Mouse (Mus musculus) lung, embryonic 16.5 days (tissue): ENCODE measurements around the gene Fibin. TPM values are rescaled to one million over a fixed set of nuclear protein-coding genes. Genes with fewer than 3 reads are reported as not detected.

Experiments used
- ATAC-seq: fragments of 200-750 bp; cut with Nextera tagmentation; 2 replicates; pipeline ENCODE4 v1.8.0; 2017; ENCODE audit warnings: low read depth, mild to moderate bottlenecking, moderate library complexity
- H3K27ac ChIP-seq: fragments of 300-500 bp; sonication (generic); 2 replicates; pipeline ENCODE4 v1.5.1; 2014; ENCODE audit warnings: mild to moderate bottlenecking, control low read depth, low read length
- H3K27me3 ChIP-seq: fragments of 300-500 bp; sonication (generic); 2 replicates; pipeline ENCODE4 v1.6.1; 2014; ENCODE audit warnings: low read depth, low read length, mixed read lengths; ENCODE audit not compliant: control insufficient read depth, insufficient read depth
- H3K36me3 ChIP-seq: fragments of 300-500 bp; sonication (generic); 2 replicates; pipeline ENCODE4 v1.6.1; 2014; ENCODE audit warnings: low read length; ENCODE audit not compliant: control insufficient read depth, insufficient read depth
- H3K4me1 ChIP-seq: fragments of 300-500 bp; sonication (generic); replicated peaks from 2 replicates; pipeline ENCODE4 v1.6.1; 2014; ENCODE audit warnings: low read length, mixed read lengths; ENCODE audit not compliant: control insufficient read depth, insufficient read depth
- H3K4me2 ChIP-seq: fragments of 300-500 bp; sonication (generic); 2 replicates; pipeline ENCODE4 v1.6.1; 2014; ENCODE audit warnings: low read depth, low read length, control low read depth
- H3K4me3 ChIP-seq: fragments of 300-500 bp; sonication (generic); 2 replicates; pipeline ENCODE4 v1.5.1; 2014; ENCODE audit warnings: mild to moderate bottlenecking, low read length, control low read depth
- H3K9ac ChIP-seq: fragments of 300-500 bp; sonication (generic); 2 replicates; pipeline ENCODE4 v1.6.1; 2014; ENCODE audit warnings: low read length, control low read depth
- H3K9me3 ChIP-seq: fragments of 300-500 bp; sonication (generic); 2 replicates; pipeline ENCODE4 v1.6.1; 2016; ENCODE audit warnings: low read length; ENCODE audit not compliant: control insufficient read depth
- WGBS: fragments of 180-500 bp; shearing (Covaris S2); extraction: QIAGEN DNeasy Blood & Tissue Kit; methylation state at CpG from one replicate; pipeline ENCODE4 v1.1.7; 2014; 5-methylcytosine and 5-hydroxymethylcytosine counted together
- polyA plus RNA-seq: library from polyadenylated mRNA; unstranded; fragments of >200 nt; fragmentation: Nextera tagmentation; extraction: Ambion mirVana; gene quantifications from 2 replicates; pipeline ENCODE4 v1.2.1, GENCODE M21; 2015

Fibin gene
- polyA plus RNA-seq, 1 experiment from 2014 or later: 61.2 TPM

GRCm38 (mm10) chr2:110318719-110319118 is 44.3 kb downstream of the Fibin start:
- H3K9me3 ChIP-seq: no peaks in the 10 kb centered on the region
- no peak overlapping the region for H3K4me3 ChIP-seq
- no peak overlapping the region for H3K27ac ChIP-seq
- H3K4me2 ChIP-seq: no peak overlapping the region
- no peaks in the 10 kb centered on the region for H3K27me3 ChIP-seq
- no peak for ATAC-seq
- no peaks in the 10 kb centered on the region for H3K36me3 ChIP-seq
- no peak overlapping the region for H3K9ac ChIP-seq
- 84% methylated on average over 1 of the region's 1 CpGs for WGBS
- H3K4me1 ChIP-seq: no peaks in the 10 kb centered on the region

- WGBS: 28% methylated on average over 3 of the region's 3 CpGs
- no peaks in the 10 kb centered on the region for H3K36me3 ChIP-seq
- no peak overlapping the region for H3K4me3 ChIP-seq
- no peak overlapping the region for H3K27ac ChIP-seq
- H3K9ac ChIP-seq: no peak overlapping the region
- no peaks in the 10 kb centered on the region for H3K27me3 ChIP-seq
- no peaks in the 10 kb centered on the region for H3K4me1 ChIP-seq
- ATAC-seq: peak; percentile 41; the same call in 1 of the 2 replicates
- no peak overlapping the region for H3K4me2 ChIP-seq
- no peaks in the 10 kb centered on the region for H3K9me3 ChIP-seq
Measured at GRCm38 (mm10) chr2:110316116-110316883, 46.7 kb downstream of the Fibin start.

GRCm38 (mm10) chr2:110314509-110315155 is 48.4 kb downstream of the Fibin start, which contains the start of gene Bbox1:
Bbox1 (minus strand) TSS chr2:110314560.
- WGBS: 57% methylated on average over 6 of the region's 6 CpGs
- H3K4me2 ChIP-seq: no peak within 1 kb of the TSS
- peak; percentile 34; the same call in 1 of the 2 replicates for ATAC-seq
- H3K4me1 ChIP-seq: no peaks in the 10 kb centered on the region
- H3K4me3 ChIP-seq: no peak within 1 kb of the TSS
- H3K36me3 ChIP-seq: no peaks in the 10 kb centered on the region
- no peak within 1 kb of the TSS for H3K27ac ChIP-seq
- H3K9ac ChIP-seq: no peak within 1 kb of the TSS
- no peaks in the 10 kb centered on the region for H3K9me3 ChIP-seq
- no peaks in the 10 kb centered on the region for H3K27me3 ChIP-seq

GRCm38 (mm10) chr2:110314074-110314473 is 48.9 kb downstream of the Fibin start:
- H3K9ac ChIP-seq: no peak overlapping the region
- no peaks in the 10 kb centered on the region for H3K36me3 ChIP-seq
- H3K4me3 ChIP-seq: no peak overlapping the region
- no peak overlapping the region for H3K4me2 ChIP-seq
- H3K9me3 ChIP-seq: no peaks in the 10 kb centered on the region
- no peaks in the 10 kb centered on the region for H3K4me1 ChIP-seq
- no peak for ATAC-seq
- 83% methylated on average over 5 of the region's 5 CpGs for WGBS
- no peak overlapping the region for H3K27ac ChIP-seq
- no peaks in the 10 kb centered on the region for H3K27me3 ChIP-seq

- Histone ChIP-seq H3K9ac (no peak overlapping the region), H3K9me3 (no peaks in the 10 kb centered on the region), H3K27ac (no peak overlapping the region), H3K27me3 (no peaks in the 10 kb centered on the region), H3K36me3 (no peaks in the 10 kb centered on the region), H3K4me1 (no peaks in the 10 kb centered on the region), H3K4me3 (no peak overlapping the region), H3K4me2 (no peak overlapping the region)
- no peak for ATAC-seq
- 50% methylated on average over 2 of the region's 2 CpGs for WGBS
Measured at GRCm38 (mm10) chr2:110313305-110313824, 49.6 kb downstream of the Fibin start.

Other genes starting within 250 kb of the Fibin start
- 0.28 and 0.96 TPM in 2 replicates for gene Bbox1, start 48.6 kb downstream of the Fibin start, polyA plus RNA-seq
- gene Slc5a12, start 234.1 kb upstream of the Fibin start, polyA plus RNA-seq: not detected in 2 replicates